29 mouse cellular contexts compared by ENCODE assay signal in the genomic region with DNA sequence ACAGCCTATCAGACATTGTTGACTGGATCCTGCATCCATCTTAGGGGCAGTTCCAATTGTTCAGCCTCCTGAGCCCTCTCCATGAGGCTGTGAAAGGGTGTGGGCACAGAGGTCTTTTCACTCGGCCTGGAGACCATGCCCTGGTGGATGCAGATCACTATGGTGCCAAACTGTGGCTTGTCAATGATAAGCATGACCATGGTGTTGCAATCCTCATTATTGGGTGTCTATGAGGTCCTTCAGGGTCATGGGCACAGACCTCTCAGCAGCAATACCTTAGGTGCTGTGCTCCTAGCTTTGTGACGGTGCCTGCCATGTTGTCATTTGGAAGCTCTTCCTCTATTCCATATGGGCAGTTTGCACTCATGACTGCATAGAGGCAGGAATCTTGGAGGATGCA.
"Had no signal": no experiment of that assay in that cellular context is flagged by ENCODE, and none has a peak within 500 bp of the region (broad histone marks: within the 10 kb centered on the region; RNA-seq: fewer than 3 reads in every experiment).

No protein-coding gene starts in this region.

- H3K27me3 ChIP-seq: heart, embryonic 12.5 days; heart, embryonic 13.5 days; heart, embryonic 15.5 days; hindbrain, embryonic 12.5 days; hindbrain, embryonic 13.5 days; hindbrain, embryonic 15.5 days; intestine, embryonic 15.5 days; kidney, embryonic 15.5 days had no signal

- H3K9ac ChIP-seq: heart, embryonic 12.5 days; heart, embryonic 13.5 days; heart, embryonic 15.5 days; hindbrain, embryonic 12.5 days; hindbrain, embryonic 13.5 days; hindbrain, embryonic 14.5 days; hindbrain, embryonic 15.5 days; intestine, embryonic 15.5 days; kidney, embryonic 15.5 days had no signal

- H3K4me1 ChIP-seq: heart, embryonic 12.5 days; heart, embryonic 15.5 days; hindbrain, embryonic 12.5 days; intestine, embryonic 15.5 days had no signal

- H3K9me3 ChIP-seq: heart, embryonic 12.5 days; heart, embryonic 13.5 days; heart, embryonic 15.5 days; hindbrain, embryonic 10.5 days; hindbrain, embryonic 12.5 days; hindbrain, embryonic 13.5 days; hindbrain, embryonic 15.5 days; intestine, embryonic 15.5 days; kidney, embryonic 15.5 days had no signal

- H3K4me3 ChIP-seq: heart, embryonic 12.5 days; heart, embryonic 13.5 days; heart, embryonic 15.5 days; hindbrain, embryonic 10.5 days; hindbrain, embryonic 12.5 days; hindbrain, embryonic 13.5 days; hindbrain, embryonic 15.5 days; intestine, embryonic 15.5 days; kidney, embryonic 15.5 days; layer of hippocampus, adult 2 months had no signal

- DNase-seq: heart, postnatal 10 days; heart, postnatal 14 days; heart, postnatal 36 days; heart, postnatal 4 days; kidney, adult 11 months; kidney, adult 18-20 months; kidney, adult 2 months; kidney, adult 8-10 months; kidney, adult 9 months; kidney, postnatal 10 days; kidney, postnatal 14 days; kidney, postnatal 25 days; kidney, postnatal 36 days; kidney, postnatal 4 days; layer of hippocampus, adult 9-11 months; layer of hippocampus, postnatal 36 days had no signal

- H3K27ac ChIP-seq: heart, embryonic 13.5 days; heart, embryonic 15.5 days; hindbrain, embryonic 10.5 days; hindbrain, embryonic 12.5 days; hindbrain, embryonic 13.5 days; hindbrain, embryonic 14.5 days; hindbrain, embryonic 15.5 days; hindbrain, postnatal 0 days; intestine, embryonic 15.5 days; kidney, embryonic 15.5 days; kidney, postnatal 0 days; layer of hippocampus, adult 2 months had no signal

- H3K36me3 ChIP-seq: heart, embryonic 12.5 days; heart, embryonic 13.5 days; heart, embryonic 15.5 days; hindbrain, embryonic 10.5 days; hindbrain, embryonic 12.5 days; hindbrain, embryonic 13.5 days; hindbrain, embryonic 15.5 days; intestine, embryonic 15.5 days; kidney, embryonic 15.5 days had no signal
